Mouse (Mus musculus) embryonic fibroblast, embryonic 13.5 days (primary cell): Measurements from ENCODE around the gene Slc35d2.

Source experiments
- CTCF ChIP-seq: IDR thresholded peaks from 2 replicates; pipeline ENCODE4 v1.5.1; 2011; ENCODE audit warnings: mild to moderate bottlenecking, control low read depth, low read length, moderate library complexity, borderline replicate concordance; ENCODE audit not compliant: insufficient read depth
- POLR2A ChIP-seq: IDR thresholded peaks from 2 replicates; pipeline ENCODE4 v1.6.1; 2011; ENCODE audit warnings: low read depth, mild to moderate bottlenecking, control low read depth, low read length, moderate library complexity

GRCm38 (mm10) chr13:64153083-64153682 lies 24.0 kb upstream of the Slc35d2 start, which contains the start of gene Zfp367:
- TF ChIP-seq CTCF (no peak), POLR2A (peak; percentile 35; the same call in 1 of the 2 replicates)
